Mouse (Mus musculus) kidney, embryonic 16.5 days (tissue): Measurements from ENCODE around the gene Fth1. TPM values are rescaled to one million over a fixed set of nuclear protein-coding genes. Genes with fewer than 3 reads are reported as not detected.
A peak's percentile ranks its signal among the peaks of the same experiment; 100 is the strongest.

Experiments
- ATAC-seq: fragments of 200-750 bp; cut with Nextera tagmentation; 2 replicates; pipeline ENCODE4 v1.8.0; 2017; ENCODE audit warnings: moderate TSS enrichment; ENCODE audit not compliant: low FRiP score, low TSS enrichment
- H3K27ac ChIP-seq: fragments of 300-500 bp; sonication (generic); 2 replicates; pipeline ENCODE4 v1.5.1; 2014; ENCODE audit warnings: low read length
- H3K27me3 ChIP-seq: fragments of 300-500 bp; sonication (generic); 2 replicates; pipeline ENCODE4 v1.6.1; 2014; ENCODE audit warnings: low read length, control low read depth, mixed read lengths; ENCODE audit not compliant: insufficient read depth
- H3K36me3 ChIP-seq: fragments of 300-500 bp; sonication (generic); 2 replicates; pipeline ENCODE4 v1.6.1; 2014; ENCODE audit warnings: low read length, control low read depth, mixed read lengths; ENCODE audit not compliant: insufficient read depth
- H3K4me1 ChIP-seq: fragments of 300-500 bp; sonication (generic); 2 replicates; pipeline ENCODE4 v1.6.1; 2014; ENCODE audit warnings: low read length, control low read depth, mixed read lengths; ENCODE audit not compliant: insufficient read depth
- H3K4me2 ChIP-seq: fragments of 300-500 bp; sonication (generic); replicated peaks from 2 replicates; pipeline ENCODE4 v1.6.1; 2014; ENCODE audit warnings: low read depth, low read length
- H3K4me3 ChIP-seq: fragments of 300-500 bp; sonication (generic); 2 replicates; pipeline ENCODE4 v1.5.1; 2014; ENCODE audit warnings: mild to moderate bottlenecking, low read length
- H3K9ac ChIP-seq: fragments of 300-500 bp; sonication (generic); replicated peaks from 2 replicates; pipeline ENCODE4 v1.6.1; 2014; ENCODE audit warnings: low read length
- H3K9me3 ChIP-seq: fragments of 300-500 bp; sonication (generic); 2 replicates; pipeline ENCODE4 v1.6.1; 2016; ENCODE audit warnings: low read length, control low read depth
- WGBS: fragments of 180-500 bp; shearing (Covaris S2); extraction: QIAGEN DNeasy Blood & Tissue Kit; methylation state at CpG from one replicate; pipeline ENCODE4 v1.1.7; 2014; 5-methylcytosine and 5-hydroxymethylcytosine counted together
- polyA plus RNA-seq: library from polyadenylated mRNA; unstranded; fragments of >200 nt; fragmentation: Nextera tagmentation; extraction: Ambion mirVana; gene quantifications from 2 replicates; pipeline ENCODE4 v1.2.1, GENCODE M21; 2015

Gene Fth1
- polyA plus RNA-seq, 1 experiment from 2014 or later: 1,651 TPM

- no peaks in the 10 kb centered on the region for H3K9me3 ChIP-seq
- no peaks in the 10 kb centered on the region for H3K36me3 ChIP-seq
- no peak overlapping the region for H3K4me3 ChIP-seq
- H3K9ac ChIP-seq: 0 out of 2 replicates have a peak overlapping the region, but pooled peaks have one; percentile 12
- no peak for ATAC-seq
- no peaks in the 10 kb centered on the region for H3K27me3 ChIP-seq
- 18% methylated on average over 3 of the region's 3 CpGs for WGBS
- no peak overlapping the region for H3K4me2 ChIP-seq
- H3K27ac ChIP-seq: no peak overlapping the region
- H3K4me1 ChIP-seq: no peaks in the 10 kb centered on the region
Observed at GRCm38 (mm10) chr19:10000330-10000729, 19.9 kb downstream of the Fth1 start.

GRCm38 (mm10) chr19:10001206-10001969 lies 21.0 kb downstream of the Fth1 start, which contains the start of the genes Best1 and Rab3il1:
TSS of gene Best1 (minus strand) at chr19:10001633.
TSS of gene Rab3il1 (plus strand) at chr19:10001669.
- WGBS: 65% methylated on average over 7 of the region's 7 CpGs
- ATAC-seq: no peak
- Histone ChIP-seq H3K9me3 (no peaks in the 10 kb centered on the region), H3K27ac (no peak within 1 kb of the TSS), H3K4me3 (no peak within 1 kb of the TSS), H3K36me3 (no peaks in the 10 kb centered on the region), H3K4me2 (no peak within 1 kb of the TSS), H3K27me3 (no peaks in the 10 kb centered on the region), H3K4me1 (no peaks in the 10 kb centered on the region), H3K9ac (0 out of 2 replicates have a peak within 1 kb of the TSS, but pooled peaks have one; percentile 12)

GRCm38 (mm10) chr19:10003696-10004095 lies 23.3 kb downstream of the Fth1 start:
- no peaks in the 10 kb centered on the region for H3K36me3 ChIP-seq
- ATAC-seq: no peak
- H3K4me2 ChIP-seq: no peak overlapping the region
- no peak overlapping the region for H3K9ac ChIP-seq
- H3K27me3 ChIP-seq: no peaks in the 10 kb centered on the region
- no peak overlapping the region for H3K27ac ChIP-seq
- H3K4me1 ChIP-seq: no peaks in the 10 kb centered on the region
- 88% methylated on average over 1 of the region's 1 CpGs for WGBS
- H3K9me3 ChIP-seq: no peaks in the 10 kb centered on the region
- H3K4me3 ChIP-seq: no peak overlapping the region

- Histone ChIP-seq H3K9ac (no peak overlapping the region), H3K27me3 (no peaks in the 10 kb centered on the region), H3K4me1 (peaks cover 27% of the 10 kb centered on the region), H3K9me3 (no peaks in the 10 kb centered on the region), H3K36me3 (no peaks in the 10 kb centered on the region), H3K4me2 (no peak overlapping the region), H3K27ac (no peak overlapping the region), H3K4me3 (no peak overlapping the region)
- 67% methylated on average over 1 of the region's 1 CpGs for WGBS
- ATAC-seq: no peak
Observed at GRCm38 (mm10) chr19:10011408-10011807, 31.0 kb downstream of the Fth1 start.

- H3K9me3 ChIP-seq: no peaks in the 10 kb centered on the region
- H3K27ac ChIP-seq: peak overlapping the region; percentile 88
- ATAC-seq: peak; percentile 64
- WGBS: 13% methylated on average over 6 of the region's 6 CpGs
- peaks cover 32% of the 10 kb centered on the region for H3K4me1 ChIP-seq
- H3K9ac ChIP-seq: no peak overlapping the region; the same call in 1 of the 2 replicates
- no peaks in the 10 kb centered on the region for H3K36me3 ChIP-seq
- H3K27me3 ChIP-seq: no peaks in the 10 kb centered on the region
- no peak overlapping the region for H3K4me3 ChIP-seq
- H3K4me2 ChIP-seq: 0 out of 2 replicates have a peak overlapping the region, but pooled peaks have one; percentile 3
Observed at GRCm38 (mm10) chr19:10012827-10013278, 32.5 kb downstream of the Fth1 start.

- H3K4me2 ChIP-seq: no peak overlapping the region
- WGBS: 21% methylated on average over 3 of the region's 3 CpGs
- peaks cover 34% of the 10 kb centered on the region for H3K4me1 ChIP-seq
- no peaks in the 10 kb centered on the region for H3K9me3 ChIP-seq
- no peak overlapping the region; the same call in 1 of the 2 replicates for H3K9ac ChIP-seq
- ATAC-seq: no peak
- H3K4me3 ChIP-seq: no peak overlapping the region
- H3K27me3 ChIP-seq: no peaks in the 10 kb centered on the region
- H3K36me3 ChIP-seq: no peaks in the 10 kb centered on the region
- peak overlapping the region; percentile 88 for H3K27ac ChIP-seq
Observed at GRCm38 (mm10) chr19:10013348-10013747, 33.0 kb downstream of the Fth1 start.

- Histone ChIP-seq H3K9me3 (no peaks in the 10 kb centered on the region), H3K27ac (peak overlapping the region; percentile 88), H3K4me3 (no peak overlapping the region), H3K36me3 (no peaks in the 10 kb centered on the region), H3K4me1 (peaks cover 39% of the 10 kb centered on the region), H3K4me2 (no peak overlapping the region), H3K27me3 (no peaks in the 10 kb centered on the region), H3K9ac (no peak overlapping the region)
- 35% methylated on average over 5 of the region's 5 CpGs for WGBS
- ATAC-seq: peak; percentile 12; the same call in 1 of the 2 replicates
Observed at GRCm38 (mm10) chr19:10013913-10014312, 33.5 kb downstream of the Fth1 start.

GRCm38 (mm10) chr19:10014824-10015223 lies 34.4 kb downstream of the Fth1 start:
- no peak for ATAC-seq
- 67% methylated on average over 13 of the region's 13 CpGs for WGBS
- Histone ChIP-seq H3K9ac (no peak overlapping the region), H3K4me2 (no peak overlapping the region), H3K27me3 (no peaks in the 10 kb centered on the region), H3K4me3 (no peak overlapping the region), H3K4me1 (peaks cover 47% of the 10 kb centered on the region), H3K27ac (no peak overlapping the region), H3K9me3 (no peaks in the 10 kb centered on the region), H3K36me3 (no peaks in the 10 kb centered on the region)

GRCm38 (mm10) chr19:10015442-10015841 lies 35.0 kb downstream of the Fth1 start:
- no peak overlapping the region for H3K27ac ChIP-seq
- peaks cover 47% of the 10 kb centered on the region for H3K4me1 ChIP-seq
- H3K4me3 ChIP-seq: no peak overlapping the region
- no peaks in the 10 kb centered on the region for H3K9me3 ChIP-seq
- H3K4me2 ChIP-seq: no peak overlapping the region
- no peaks in the 10 kb centered on the region for H3K27me3 ChIP-seq
- ATAC-seq: no peak
- no peaks in the 10 kb centered on the region for H3K36me3 ChIP-seq
- 77% methylated on average over 4 of the region's 4 CpGs for WGBS
- H3K9ac ChIP-seq: no peak overlapping the region

- Histone ChIP-seq H3K27me3 (no peaks in the 10 kb centered on the region), H3K4me3 (no peak overlapping the region), H3K9me3 (no peaks in the 10 kb centered on the region), H3K4me1 (peaks cover 47% of the 10 kb centered on the region), H3K4me2 (no peak overlapping the region), H3K36me3 (no peaks in the 10 kb centered on the region), H3K27ac (no peak overlapping the region), H3K9ac (no peak overlapping the region)
- ATAC-seq: no peak
- 83% methylated on average over 4 of the region's 4 CpGs for WGBS
Observed at GRCm38 (mm10) chr19:10016151-10016550, 35.8 kb downstream of the Fth1 start.
